Mouse (Mus musculus): ENCODE measurements around the gene Xlr4b.
"Not testable (repeated sequence)": the region's sequence is repeated elsewhere in the genome, so short reads cannot be mapped to it uniquely, and the experiment has no call there.

Gene Xlr4b

DNA sequence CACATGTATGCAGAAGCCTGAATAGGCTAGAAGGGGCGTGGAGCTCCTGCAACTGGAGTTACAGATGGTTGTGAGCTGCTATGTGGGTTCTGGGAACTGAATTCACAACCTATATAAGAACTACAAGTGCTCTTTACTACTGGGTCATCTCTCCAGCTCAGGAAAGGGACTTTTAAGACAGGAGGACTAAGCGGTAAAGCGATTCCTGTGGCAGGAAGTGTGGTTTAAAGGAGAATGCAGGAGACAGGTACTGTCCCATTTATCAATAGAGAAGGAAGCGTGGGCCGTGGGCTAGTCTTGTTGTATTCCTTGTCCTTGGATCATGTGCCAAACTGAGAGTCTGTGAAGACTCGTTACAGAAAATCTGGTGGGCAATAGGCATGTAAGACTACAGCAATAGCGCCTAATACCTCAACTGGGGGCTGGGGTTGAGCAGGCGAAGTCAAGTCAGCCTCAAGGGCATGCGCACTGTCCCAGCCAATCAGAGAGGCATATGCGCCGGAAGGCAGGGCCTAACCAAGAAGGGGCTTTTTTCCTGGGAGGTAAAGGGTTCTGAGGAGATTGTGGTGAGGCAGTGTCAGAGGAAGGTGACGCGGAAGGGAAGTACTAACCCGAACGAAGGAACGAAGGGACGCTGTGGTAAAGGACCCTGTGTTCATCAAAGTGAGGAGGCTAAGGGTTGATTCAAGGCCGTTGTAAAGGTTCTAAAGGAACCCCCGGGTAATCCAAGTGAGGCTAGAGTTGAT lies at the start of gene Xlr4b:
Gene Xlr4b, plus strand, starts transcription at position 515 of the 746 bp plus-strand sequence.
- DNase-seq: peak; percentile 29 to 40

DNA sequence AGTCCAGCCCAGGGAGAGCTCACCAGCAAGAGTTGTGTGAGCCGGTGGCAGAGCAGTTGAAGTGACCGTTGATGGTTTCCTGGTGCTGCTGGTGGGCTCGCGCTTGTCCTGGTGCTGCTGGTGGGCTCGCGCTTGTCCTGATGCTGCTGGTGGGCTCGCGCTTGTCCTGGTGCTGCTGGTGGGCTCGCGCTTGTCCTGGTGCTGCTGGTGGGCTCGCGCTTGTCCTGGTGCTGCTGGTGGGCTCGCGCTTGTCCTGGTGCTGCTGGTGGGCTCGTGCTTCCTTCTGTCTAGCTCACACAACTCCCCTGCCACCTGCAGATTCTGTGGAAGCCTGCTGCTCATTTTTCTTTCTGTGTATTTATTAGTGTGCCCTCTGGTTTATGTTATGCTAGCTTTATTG lies 37.2 kb upstream of the Xlr4b start, which contains the start of gene Spin2d:
Gene Spin2d, minus strand, starts transcription at position 101 of the 400 bp plus-strand sequence.
- not testable (repeated sequence) for DNase-seq

DNA sequence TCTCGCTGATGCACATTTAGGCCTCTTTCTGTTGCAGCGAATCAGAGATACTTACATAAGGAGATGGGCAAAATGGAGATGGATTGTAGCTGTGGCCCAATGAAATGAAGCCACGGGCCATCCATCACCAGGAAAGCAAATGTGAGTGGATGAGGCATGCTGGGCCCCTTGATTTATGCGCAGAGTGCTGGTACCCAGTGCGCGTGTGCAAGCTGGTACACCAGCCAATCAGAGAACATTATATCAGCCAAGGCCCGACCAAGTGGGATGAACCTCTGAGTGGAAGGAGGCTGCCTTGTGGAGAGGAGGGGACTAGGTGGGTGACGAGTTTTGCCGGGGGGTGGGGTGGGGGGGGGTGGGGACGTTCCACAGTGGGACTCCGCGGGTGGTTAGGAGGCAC lies 22.2 kb upstream of the Xlr4b start, which contains the start of gene Xlr3b:
Gene Xlr3b, plus strand, starts transcription at position 274 of the 400 bp plus-strand sequence.
- peak; percentile 7 to 30 for DNase-seq

DNA sequence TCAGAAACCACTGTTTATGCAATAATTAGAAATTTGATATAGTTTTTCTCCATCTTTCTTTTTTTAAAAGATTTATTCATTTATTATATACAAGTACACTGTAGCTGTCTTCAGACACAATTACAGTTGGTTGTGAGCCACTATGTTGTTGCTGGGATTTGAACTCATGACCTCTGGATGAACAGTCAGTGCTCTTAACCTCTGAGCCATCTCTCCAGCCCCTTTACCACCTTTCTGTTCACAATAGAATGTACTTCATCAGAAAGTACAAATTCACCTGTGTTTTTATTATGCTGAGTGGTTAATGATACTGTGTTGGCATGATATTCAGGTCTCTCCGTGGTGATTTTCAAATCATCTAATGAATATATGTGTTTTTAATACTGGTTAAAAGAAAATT lies 11.2 kb downstream of the Xlr4b start:
- no peak for DNase-seq

DNA sequence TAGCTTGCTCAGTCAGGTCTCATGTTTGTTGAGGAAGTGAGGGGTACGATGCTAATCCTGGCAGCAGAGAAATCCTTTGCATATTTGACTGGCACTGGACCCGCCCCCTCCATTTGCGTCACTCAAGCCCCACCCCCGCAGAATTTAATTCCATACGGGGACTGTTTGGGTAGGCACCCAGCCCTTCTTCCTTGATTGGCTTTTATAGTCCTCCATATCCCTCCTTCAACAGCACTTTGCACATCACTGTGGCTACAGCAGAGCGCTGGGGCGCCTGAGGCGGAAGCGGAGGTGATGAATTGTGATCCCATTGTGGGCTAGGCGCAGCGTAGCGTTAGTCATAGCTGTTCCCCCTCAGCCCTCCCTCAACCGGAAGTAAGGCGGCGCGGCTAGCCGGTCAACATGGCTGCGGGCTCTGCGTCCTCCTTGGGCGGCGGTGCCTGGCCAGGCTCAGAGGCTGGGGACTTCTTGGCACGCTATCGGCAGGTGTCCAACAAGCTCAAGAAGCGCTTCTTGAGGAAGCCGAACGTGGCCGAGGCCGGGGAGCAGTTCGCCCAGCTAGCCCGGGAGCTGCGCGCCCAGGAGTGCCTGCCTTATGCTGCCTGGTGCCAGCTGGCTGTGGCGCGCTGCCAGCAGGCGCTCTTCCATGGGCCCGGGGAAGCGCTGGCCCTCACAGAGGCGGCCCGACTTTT lies 13.9 kb downstream of the Xlr4b start, which contains the start of gene F8a:
Gene F8a, plus strand, starts transcription at position 378 of the 692 bp plus-strand sequence.
- peak; percentile 77 to 81 for DNase-seq

DNA sequence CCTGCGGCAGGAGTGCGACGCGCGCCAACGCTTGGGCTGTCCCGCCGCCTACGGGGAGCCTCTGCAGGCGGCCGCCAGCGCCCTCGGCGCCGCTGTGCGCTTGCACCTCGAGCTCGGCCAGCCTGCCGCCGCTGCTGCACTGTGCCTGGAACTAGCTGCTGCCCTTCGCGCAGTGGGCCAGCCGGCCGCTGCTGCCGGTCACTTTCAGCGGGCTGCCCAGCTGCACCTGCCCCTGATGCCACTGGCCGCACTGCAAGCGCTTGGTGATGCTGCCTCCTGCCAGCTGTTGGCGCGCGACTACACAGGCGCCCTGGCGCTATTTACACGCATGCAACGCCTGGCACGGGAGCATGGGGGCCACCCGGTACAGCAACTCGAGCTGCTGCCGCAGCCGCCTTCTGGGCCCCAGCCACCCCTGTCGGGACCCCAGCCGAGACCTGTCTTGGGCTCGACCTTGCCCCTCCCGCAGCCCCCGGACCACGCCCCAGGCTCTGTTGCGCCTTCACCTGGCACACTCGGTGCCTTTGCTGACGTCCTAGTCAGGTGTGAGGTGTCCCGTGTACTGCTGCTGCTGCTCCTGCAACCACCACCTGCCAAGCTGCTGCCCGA lies 14.6 kb downstream of the Xlr4b start:
- peak; percentile 67 to 75 for DNase-seq

DNA sequence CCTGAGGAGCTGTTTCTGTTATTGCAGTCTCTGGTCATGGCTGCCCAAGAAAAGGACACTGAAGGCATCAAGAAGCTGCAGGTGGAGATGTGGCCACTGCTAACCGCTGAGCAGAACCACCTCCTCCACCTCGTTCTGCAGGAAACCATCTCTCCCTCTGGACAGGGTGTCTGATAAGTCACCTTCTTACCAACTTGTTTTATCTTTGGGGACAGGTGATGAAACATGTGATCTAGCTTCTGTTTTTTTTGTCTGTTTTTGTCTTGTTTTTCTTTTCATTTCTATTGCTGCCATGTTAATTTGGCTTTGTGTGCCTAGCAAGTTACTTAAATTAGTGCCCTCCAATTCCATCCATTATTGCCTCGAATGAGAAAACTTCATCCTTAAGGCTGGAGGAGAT lies 15.2 kb downstream of the Xlr4b start:
- DNase-seq: no peak

DNA sequence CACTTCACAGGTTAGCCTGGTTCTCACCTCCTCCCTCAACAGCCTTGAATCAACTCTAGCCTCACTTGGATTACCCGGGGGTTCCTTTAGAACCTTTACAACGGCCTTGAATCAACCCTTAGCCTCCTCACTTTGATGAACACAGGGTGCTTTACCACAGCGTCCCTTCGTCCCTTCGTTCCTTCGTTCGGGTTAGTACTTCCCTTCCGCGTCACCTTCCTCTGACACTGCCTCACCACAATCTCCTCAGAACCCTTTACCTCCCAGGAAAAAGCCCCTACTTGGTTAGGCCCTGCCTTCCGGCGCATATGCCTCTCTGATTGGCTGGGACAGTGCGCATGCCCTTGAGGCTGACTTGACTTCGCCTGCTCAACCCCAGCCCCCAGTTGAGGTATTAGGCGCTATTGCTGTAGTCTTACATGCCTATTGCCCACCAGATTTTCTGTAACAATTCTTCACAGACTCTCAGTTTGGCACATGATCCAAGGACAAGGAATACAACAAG lies 28.7 kb downstream of the Xlr4b start, which contains the start of gene Xlr4c:
Gene Xlr4c, minus strand, starts transcription at position 310 of the 505 bp plus-strand sequence.
- peak; percentile 6 to 58 for DNase-seq

DNA sequence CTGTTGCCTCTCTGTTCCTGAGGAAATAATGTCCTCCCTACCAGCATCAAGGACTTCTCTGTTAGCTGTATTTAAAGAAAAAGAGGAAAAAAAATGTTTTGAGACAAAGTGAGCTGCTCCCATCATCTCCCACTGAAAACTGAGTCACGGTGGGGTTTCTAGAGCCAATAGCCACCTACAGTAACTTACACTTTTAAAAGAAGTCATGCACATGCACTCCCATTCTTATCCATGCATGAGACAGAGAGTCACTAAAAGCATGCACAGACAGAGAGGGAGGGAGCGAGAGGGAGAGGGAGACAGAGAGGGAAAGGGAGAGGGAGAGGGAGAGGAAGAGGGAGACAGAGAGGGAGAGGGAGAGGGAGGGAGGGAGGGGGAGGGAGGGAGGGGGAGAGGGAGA lies 48.3 kb downstream of the Xlr4b start:
- not testable (repeated sequence) for DNase-seq

DNA sequence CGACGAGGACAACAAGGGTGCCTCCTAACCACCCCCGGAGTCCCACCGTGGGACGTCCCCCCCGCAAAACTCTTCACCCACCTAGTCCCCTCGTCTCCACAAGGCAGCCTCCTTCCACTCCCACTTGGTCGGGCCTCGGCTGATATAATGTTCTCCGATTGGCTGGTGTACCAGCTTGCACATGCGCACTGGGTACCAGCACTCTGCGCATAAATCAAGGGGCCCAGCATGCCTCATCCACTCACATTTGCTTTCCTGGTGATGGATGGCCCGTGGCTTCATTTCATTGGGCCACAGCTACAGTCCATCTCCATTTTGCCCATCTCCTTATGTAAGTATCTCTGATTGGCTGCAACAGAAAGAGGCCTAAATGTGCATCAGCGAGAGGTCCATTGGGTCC lies 51.1 kb downstream of the Xlr4b start, which contains the start of gene Xlr3c:
Gene Xlr3c, minus strand, starts transcription at position 121 of the 400 bp plus-strand sequence.
- DNase-seq: not testable (repeated sequence)
